Mouse (Mus musculus) limb, embryonic 14.5 days (tissue): Measurements from ENCODE around the gene Sectm1b. TPM values are rescaled to one million over a fixed set of nuclear protein-coding genes. Genes with fewer than 3 reads are reported as not detected.
"Not testable (repeated sequence)": the region's sequence is repeated elsewhere in the genome, so short reads cannot be mapped to it uniquely, and the experiment has no call there.

Source experiments
- ATAC-seq: fragments of 200-750 bp; cut with Nextera tagmentation; 2 replicates; pipeline ENCODE4 v1.8.0; 2017; ENCODE audit warnings: low read depth, moderate number of reproducible peaks, moderate TSS enrichment; ENCODE audit not compliant: low FRiP score
- DNase-seq: peaks from one replicate; pipeline ENCODE4 v3.0.0-alpha.2; 2015; ENCODE audit warnings: low spot score
- H3K27ac ChIP-seq: fragments of 300-500 bp; sonication (generic); replicated peaks from 2 replicates; pipeline ENCODE4 v1.5.1; 2014; ENCODE audit warnings: low read depth, mild to moderate bottlenecking, low read length, moderate library complexity, mixed read lengths
- H3K27me3 ChIP-seq: fragments of 300-500 bp; sonication (generic); 2 replicates; pipeline ENCODE4 v1.6.1; 2014; ENCODE audit warnings: low read length, mixed read lengths; ENCODE audit not compliant: control insufficient read depth, insufficient read depth
- H3K36me3 ChIP-seq: fragments of 300-500 bp; sonication (generic); 2 replicates; pipeline ENCODE4 v1.6.1; 2014; ENCODE audit warnings: mild to moderate bottlenecking, low read length, moderate library complexity, mixed read lengths; ENCODE audit not compliant: control insufficient read depth, insufficient read depth
- H3K4me1 ChIP-seq: fragments of 300-500 bp; sonication (generic); 2 replicates; pipeline ENCODE4 v1.6.1; 2014; ENCODE audit warnings: antibody characterized with exemption, low read length, mixed read lengths; ENCODE audit not compliant: control insufficient read depth, insufficient read depth
- H3K4me2 ChIP-seq: fragments of 300-500 bp; sonication (generic); replicated peaks from 2 replicates; pipeline ENCODE4 v1.6.1; 2014; ENCODE audit warnings: low read depth, mild to moderate bottlenecking, low read length, moderate library complexity; ENCODE audit not compliant: severe bottlenecking
- H3K4me3 ChIP-seq: fragments of 300-500 bp; sonication (generic); replicated peaks from 2 replicates; pipeline ENCODE4 v1.5.1; 2014; ENCODE audit warnings: low read length
- H3K9ac ChIP-seq: fragments of 300-500 bp; sonication (generic); 2 replicates; pipeline ENCODE4 v1.6.1; 2014; ENCODE audit warnings: mild to moderate bottlenecking, low read depth, low read length, moderate library complexity; ENCODE audit not compliant: severe bottlenecking
- H3K9me3 ChIP-seq: fragments of 300-500 bp; sonication (generic); 2 replicates; pipeline ENCODE4 v1.6.1; 2016; ENCODE audit warnings: low read length; ENCODE audit not compliant: control insufficient read depth
- POLR2A ChIP-seq: fragments of 200-500 bp; IDR thresholded peaks from 2 replicates; pipeline ENCODE4 v1.8.0; 2012; ENCODE audit warnings: inconsistent platforms, mild to moderate bottlenecking, moderate library complexity, borderline replicate concordance; ENCODE audit not compliant: insufficient read depth, insufficient read length; ENCODE audit errors: extremely low read depth
- WGBS: fragments of 180-500 bp; shearing (Covaris S2); extraction: QIAGEN DNeasy Blood & Tissue Kit; methylation state at CpG from one replicate; pipeline ENCODE4 v1.1.7; 2014; 5-methylcytosine and 5-hydroxymethylcytosine counted together
- polyA plus RNA-seq, 2 experiments: library from polyadenylated mRNA; depleted of rRNA in 1 of 2; stranded (reverse) in 1 of 2; unstranded in 1 of 2; fragments of >200 nt; fragmentation: Nextera tagmentation in 1 of 2; extraction: Ambion mirVana in 1 of 2; gene quantifications; 2 replicates each; pipeline versions ENCODE4 v1.2.1 to v1.2.3; 2012 to 2014

Gene Sectm1b
- polyA plus RNA-seq, 2 experiments, result not detected

DNA sequence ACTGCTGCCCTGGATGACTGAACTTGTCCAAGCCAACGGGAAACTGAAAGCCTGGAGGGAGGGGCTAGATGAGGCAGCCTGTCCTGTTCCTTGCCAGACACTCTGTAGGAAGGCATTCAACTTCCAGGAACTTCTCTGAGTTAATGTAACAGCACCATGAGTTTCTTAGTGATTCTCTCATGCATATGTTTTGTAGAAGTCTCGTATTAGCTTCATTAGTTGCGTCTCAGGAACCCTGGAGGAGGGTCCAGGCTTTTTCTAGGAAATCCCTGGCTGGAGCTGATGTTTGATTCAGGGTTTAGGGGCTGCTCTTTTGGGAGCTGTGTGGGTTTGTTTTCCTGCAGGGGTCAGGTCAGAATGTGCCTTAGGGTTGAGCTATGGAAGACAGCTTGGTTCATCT, 17.8 kb upstream of the Sectm1b start, which contains the start of gene Sectm1a:
Sectm1a (minus strand) TSS at position 101 of the 400 bp plus-strand sequence.
- ATAC-seq, result no peak
- no peaks in the 10 kb centered on the region for H3K36me3 ChIP-seq

GRCm38 (mm10) chr11:121080330-121080729, 17.0 kb upstream of the Sectm1b start:
- TF ChIP-seq POLR2A, result no peak
- WGBS, result 92% methylated on average over 8 of the region's 8 CpGs
- Histone ChIP-seq H3K4me1 (no peaks in the 10 kb centered on the region), H3K9me3 (no peaks in the 10 kb centered on the region), H3K36me3 (no peaks in the 10 kb centered on the region), H3K9ac (no peak overlapping the region), H3K4me3 (no peak overlapping the region), H3K27me3 (no peaks in the 10 kb centered on the region), H3K27ac (no peak overlapping the region), H3K4me2 (no peak overlapping the region)
- DNase-seq, result no peak
- ATAC-seq, result no peak

More for the DNA sequence above, 17.8 kb upstream of the Sectm1b start, which contains the start of gene Sectm1a:
- Histone ChIP-seq H3K27me3 (no peaks in the 10 kb centered on the region), H3K27ac (no peak within 1 kb of the TSS), H3K9ac (no peak within 1 kb of the TSS), H3K4me3 (no peak within 1 kb of the TSS), H3K4me1 (no peaks in the 10 kb centered on the region), H3K9me3 (no peaks in the 10 kb centered on the region), H3K4me2 (no peak within 1 kb of the TSS)
- no peak for DNase-seq
- TF ChIP-seq POLR2A, result no peak
- WGBS, result 55% methylated on average over 3 of the region's 3 CpGs

GRCm38 (mm10) chr11:121075655-121076054, 12.3 kb upstream of the Sectm1b start:
- no peak overlapping the region for H3K27ac ChIP-seq
- DNase-seq (no peak), ATAC-seq (no peak)
- H3K4me3 ChIP-seq, result no peak overlapping the region
- no peaks in the 10 kb centered on the region for H3K4me1 ChIP-seq
- TF ChIP-seq POLR2A, result no peak
- H3K27me3 ChIP-seq, result no peaks in the 10 kb centered on the region
- no peaks in the 10 kb centered on the region for H3K36me3 ChIP-seq
- no peaks in the 10 kb centered on the region for H3K9me3 ChIP-seq
- no peak overlapping the region for H3K9ac ChIP-seq
- WGBS, result 78% methylated on average over 5 of the region's 5 CpGs
- H3K4me2 ChIP-seq, result no peak overlapping the region

- not testable (repeated sequence) for H3K27ac ChIP-seq, H3K4me3 ChIP-seq, ATAC-seq, H3K9me3 ChIP-seq, H3K27me3 ChIP-seq, H3K4me1 ChIP-seq, H3K4me2 ChIP-seq, H3K9ac ChIP-seq, DNase-seq, H3K36me3 ChIP-seq
- 92% methylated on average over 11 of the region's 16 CpGs for WGBS
These were observed 6.3 kb upstream of the Sectm1b start for GRCm38 (mm10) chr11:121069662-121070061.

DNA sequence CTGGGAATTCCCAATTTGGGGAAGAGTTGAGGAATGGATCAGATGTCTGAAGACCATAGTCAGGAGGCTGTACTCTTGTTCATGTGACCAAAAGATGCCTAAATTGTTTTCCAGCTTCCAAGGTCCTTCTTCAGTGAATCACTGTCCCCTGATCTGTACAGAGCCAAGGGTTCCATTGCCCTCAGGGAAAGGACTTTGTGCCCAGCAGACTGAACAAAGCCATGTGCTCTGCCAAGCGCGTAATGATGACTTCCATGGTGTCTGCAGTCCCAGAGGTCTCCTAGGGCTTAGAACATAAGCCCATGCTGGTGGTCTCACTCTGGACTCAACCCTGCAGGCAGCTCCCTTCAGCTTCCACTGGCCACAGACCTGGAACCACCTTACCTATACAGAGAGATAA, 4.5 kb upstream of the Sectm1b start:
- no peaks in the 10 kb centered on the region for H3K4me1 ChIP-seq
- ATAC-seq, result no peak
- H3K27me3 ChIP-seq, result no peaks in the 10 kb centered on the region
- H3K27ac ChIP-seq, result no peak overlapping the region
- no peaks in the 10 kb centered on the region for H3K9me3 ChIP-seq
- H3K36me3 ChIP-seq, result no peaks in the 10 kb centered on the region
- H3K4me2 ChIP-seq, result no peak overlapping the region
- H3K4me3 ChIP-seq, result no peak overlapping the region
- TF ChIP-seq POLR2A, result no peak
- no peak for DNase-seq
- WGBS, result 94% methylated on average over 2 of the region's 2 CpGs
- H3K9ac ChIP-seq, result no peak overlapping the region

DNA sequence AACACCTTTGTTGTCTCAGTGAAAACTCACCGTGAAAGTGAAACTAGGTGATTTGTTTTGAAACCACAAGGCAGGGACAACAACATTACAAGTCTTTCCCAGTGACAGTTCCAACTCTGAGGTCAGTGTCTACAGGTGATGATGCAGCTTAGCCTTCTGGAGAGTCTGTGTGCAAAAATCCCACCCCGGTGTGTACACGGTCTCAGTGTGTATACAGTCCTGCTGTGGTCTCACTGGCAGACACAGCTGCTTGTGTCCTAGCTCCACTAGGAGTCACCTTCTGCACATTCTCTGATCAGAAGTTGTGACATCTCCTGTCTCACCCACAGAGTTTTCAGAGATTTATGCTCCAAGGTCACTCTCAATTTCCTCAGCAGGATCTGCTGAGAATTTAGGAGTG, 828 bp upstream of the Sectm1b start:
- ATAC-seq, result no peak

More for the DNA sequence above, 828 bp upstream of the Sectm1b start:
- Histone ChIP-seq H3K36me3 (no peaks in the 10 kb centered on the region), H3K4me1 (no peaks in the 10 kb centered on the region), H3K9me3 (no peaks in the 10 kb centered on the region), H3K27ac (no peak overlapping the region), H3K9ac (no peak overlapping the region), H3K27me3 (no peaks in the 10 kb centered on the region), H3K4me3 (no peak overlapping the region), H3K4me2 (no peak overlapping the region)
- no peak for DNase-seq
- 84% methylated on average over 3 of the region's 3 CpGs for WGBS
- TF ChIP-seq POLR2A, result no peak
